Mouse (Mus musculus) hindbrain, embryonic 10.5 days (tissue): ENCODE data around the gene Tspan11. TPM values are rescaled to one million over a fixed set of nuclear protein-coding genes. Genes with fewer than 3 reads are reported as not detected.

ENCODE experiments used
- DNase-seq: peaks from one replicate; pipeline ENCODE4 v3.0.0-alpha.2; 2017; ENCODE audit warnings: low spot score
- H3K27ac ChIP-seq: fragments of 300-500 bp; sonication (generic); 2 replicates; pipeline ENCODE4 v1.5.1; 2016; ENCODE audit warnings: mild to moderate bottlenecking, moderate library complexity
- H3K27me3 ChIP-seq: fragments of 300-500 bp; sonication (generic); 2 replicates; pipeline ENCODE4 v1.6.1; 2016; ENCODE audit warnings: mild to moderate bottlenecking; ENCODE audit not compliant: poor library complexity, insufficient read depth, severe bottlenecking
- H3K36me3 ChIP-seq: fragments of 300-500 bp; sonication (generic); 2 replicates; pipeline ENCODE4 v1.6.1; 2016; ENCODE audit warnings: mild to moderate bottlenecking, moderate library complexity
- H3K4me1 ChIP-seq: fragments of 300-500 bp; sonication (generic); replicated peaks from 2 replicates; pipeline ENCODE4 v1.6.1; 2016; ENCODE audit warnings: mild to moderate bottlenecking
- H3K4me3 ChIP-seq: fragments of 300-500 bp; sonication (generic); 2 replicates; pipeline ENCODE4 v1.5.1; 2016; ENCODE audit warnings: mild to moderate bottlenecking, moderate library complexity
- H3K9me3 ChIP-seq: fragments of 300-500 bp; sonication (generic); 2 replicates; pipeline ENCODE4 v1.6.1; 2016; ENCODE audit warnings: mild to moderate bottlenecking, moderate library complexity
- WGBS: fragments of 180-500 bp; shearing (Covaris S2); methylation state at CpG from one replicate; pipeline ENCODE4 v1.1.7; 2016; 5-methylcytosine and 5-hydroxymethylcytosine counted together
- polyA plus RNA-seq: library from polyadenylated mRNA; unstranded; fragments of >200 nt; fragmentation: Nextera tagmentation; extraction: Ambion mirVana; gene quantifications from 2 replicates; pipeline ENCODE4 v1.2.1, GENCODE M21; 2016

Tspan11 gene
- polyA plus RNA-seq, 1 experiment from 2014 or later = 15.4 TPM

DNA sequence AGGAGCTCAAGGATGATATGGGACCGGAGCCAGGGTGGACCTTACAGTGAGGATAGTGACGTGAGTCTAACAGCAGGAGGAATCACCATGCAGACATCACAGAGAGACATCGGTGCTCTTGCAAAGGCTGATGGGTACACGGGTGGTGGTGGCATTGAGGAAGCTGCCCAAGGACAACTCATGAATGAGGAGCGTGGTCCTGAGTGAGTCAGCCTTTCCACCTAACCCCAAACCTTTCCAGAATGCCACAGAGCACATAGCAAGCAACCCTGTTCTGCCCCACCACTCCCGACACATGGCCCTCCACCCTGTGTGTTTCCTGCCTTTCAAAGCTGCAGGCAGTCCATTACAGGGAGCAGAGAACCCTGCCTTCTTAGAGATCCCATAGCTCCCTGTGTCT is 32.1 kb downstream of the Tspan11 start:
- no peak for DNase-seq
- peaks cover 8% of the 10 kb centered on the region; the same call in 1 of the 2 replicates for H3K9me3 ChIP-seq
- 91% methylated on average over 6 of the region's 6 CpGs for WGBS
- peaks cover 11% of the 10 kb centered on the region; the same call in 1 of the 2 replicates for H3K4me1 ChIP-seq
- no peak overlapping the region for H3K4me3 ChIP-seq
- peaks cover 13% of the 10 kb centered on the region for H3K36me3 ChIP-seq
- no peak overlapping the region for H3K27ac ChIP-seq
- H3K27me3 ChIP-seq = peaks cover 11% of the 10 kb centered on the region; the same call in 1 of the 2 replicates

GRCm38 (mm10) chr6:127920652-127921051 is 33.3 kb downstream of the Tspan11 start:
- DNase-seq = peak; percentile 81

DNA sequence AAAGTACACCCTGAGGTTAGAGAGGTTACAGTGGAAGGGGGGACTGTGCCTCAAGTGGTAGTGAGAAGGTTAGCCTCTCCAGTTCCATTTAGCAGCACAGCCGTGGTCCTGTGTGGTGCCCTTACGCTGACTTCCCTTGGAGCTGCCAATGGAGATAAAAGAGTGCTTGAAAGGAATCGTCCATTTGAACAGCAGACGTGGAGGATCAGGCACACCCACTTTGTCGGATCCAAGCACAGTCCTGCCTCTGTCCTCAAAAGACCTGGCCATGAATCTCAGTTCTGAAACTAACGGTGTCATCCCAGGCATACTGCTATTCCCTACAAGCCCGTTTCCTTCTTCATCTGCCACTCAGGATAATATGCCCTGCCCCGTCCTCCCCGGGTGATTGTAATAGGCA is 34.6 kb downstream of the Tspan11 start:
- H3K27me3 ChIP-seq = peaks cover 19% of the 10 kb centered on the region; the same call in 1 of the 2 replicates

More at GRCm38 (mm10) chr6:127920652-127921051, 33.3 kb downstream of the Tspan11 start:
- peaks cover 10% of the 10 kb centered on the region for H3K36me3 ChIP-seq
- H3K4me3 ChIP-seq = no peak overlapping the region
- no peak overlapping the region for H3K27ac ChIP-seq
- peaks cover 12% of the 10 kb centered on the region for H3K4me1 ChIP-seq
- peaks cover 8% of the 10 kb centered on the region; the same call in 1 of the 2 replicates for H3K9me3 ChIP-seq
- H3K27me3 ChIP-seq = peaks cover 19% of the 10 kb centered on the region; the same call in 1 of the 2 replicates
- 11% methylated on average over 8 of the region's 8 CpGs for WGBS

DNA sequence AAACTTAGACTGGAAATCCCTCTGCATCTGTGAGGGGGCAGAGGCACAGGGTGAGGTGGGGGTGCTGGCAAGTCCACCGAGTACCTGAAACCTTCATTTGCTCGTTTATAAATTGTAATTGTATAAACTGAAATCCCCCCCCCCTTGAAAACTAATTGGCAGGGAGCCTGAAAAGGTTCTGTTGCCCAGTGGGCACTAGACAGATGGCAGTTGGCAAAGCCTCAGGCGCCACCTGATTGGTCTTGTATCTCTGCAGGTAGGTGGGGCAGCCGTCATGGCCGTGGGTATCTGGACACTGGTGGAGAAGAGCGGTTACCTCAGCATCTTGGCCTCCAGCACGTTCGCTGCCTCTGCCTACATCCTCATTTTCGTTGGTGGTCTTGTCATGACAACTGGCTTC is 35.9 kb downstream of the Tspan11 start:
- no peak for DNase-seq
- H3K9me3 ChIP-seq = no peaks in the 10 kb centered on the region
- H3K27me3 ChIP-seq = peaks cover 22% of the 10 kb centered on the region; the same call in 1 of the 2 replicates
- H3K27ac ChIP-seq = no peak overlapping the region
- H3K4me3 ChIP-seq = no peak overlapping the region
- 88% methylated on average over 9 of the region's 9 CpGs for WGBS
- H3K36me3 ChIP-seq = no peaks in the 10 kb centered on the region
- peaks cover 12% of the 10 kb centered on the region for H3K4me1 ChIP-seq

More for the DNA sequence above, 34.6 kb downstream of the Tspan11 start:
- Histone ChIP-seq H3K9me3 (no peaks in the 10 kb centered on the region), H3K27ac (no peak overlapping the region), H3K4me3 (no peak overlapping the region), H3K4me1 (peaks cover 14% of the 10 kb centered on the region), H3K36me3 (no peaks in the 10 kb centered on the region)
- 67% methylated on average over 9 of the region's 9 CpGs for WGBS
- DNase-seq = no peak

DNA sequence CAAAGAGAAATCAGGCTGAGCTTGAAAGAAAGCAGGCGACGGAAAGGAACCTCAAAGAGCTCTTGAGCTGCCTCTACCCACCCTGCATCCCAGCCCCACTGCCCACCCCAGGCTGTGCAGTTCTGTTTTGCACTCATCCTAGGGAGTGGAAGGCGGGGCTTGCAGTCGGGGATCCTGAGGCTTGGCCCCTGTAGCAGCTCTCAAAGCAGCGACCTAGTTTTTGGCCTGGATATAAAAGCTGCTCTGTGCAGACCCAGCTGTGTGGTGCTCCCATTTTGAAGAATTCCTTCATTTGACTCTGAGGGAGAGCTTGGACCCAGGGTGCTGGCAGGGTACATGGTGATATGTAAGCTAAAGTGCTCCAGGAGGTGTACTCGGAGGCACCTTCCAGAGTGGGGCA is 37.4 kb downstream of the Tspan11 start:
- Histone ChIP-seq H3K4me3 (no peak overlapping the region), H3K9me3 (no peaks in the 10 kb centered on the region), H3K4me1 (peaks cover 16% of the 10 kb centered on the region), H3K36me3 (no peaks in the 10 kb centered on the region), H3K27me3 (peaks cover 22% of the 10 kb centered on the region; the same call in 1 of the 2 replicates), H3K27ac (no peak overlapping the region)
- DNase-seq = no peak
- 78% methylated on average over 6 of the region's 6 CpGs for WGBS

- Histone ChIP-seq H3K4me1 (peaks cover 11% of the 10 kb centered on the region), H3K27ac (peak overlapping the region; percentile 46; the same call in 1 of the 2 replicates), H3K4me3 (no peak overlapping the region), H3K9me3 (no peaks in the 10 kb centered on the region), H3K36me3 (no peaks in the 10 kb centered on the region), H3K27me3 (peaks cover 22% of the 10 kb centered on the region; the same call in 1 of the 2 replicates)
- no peak for DNase-seq
- 59% methylated on average over 9 of the region's 9 CpGs for WGBS
Measured at GRCm38 (mm10) chr6:127925915-127926314, 38.5 kb downstream of the Tspan11 start.

DNA sequence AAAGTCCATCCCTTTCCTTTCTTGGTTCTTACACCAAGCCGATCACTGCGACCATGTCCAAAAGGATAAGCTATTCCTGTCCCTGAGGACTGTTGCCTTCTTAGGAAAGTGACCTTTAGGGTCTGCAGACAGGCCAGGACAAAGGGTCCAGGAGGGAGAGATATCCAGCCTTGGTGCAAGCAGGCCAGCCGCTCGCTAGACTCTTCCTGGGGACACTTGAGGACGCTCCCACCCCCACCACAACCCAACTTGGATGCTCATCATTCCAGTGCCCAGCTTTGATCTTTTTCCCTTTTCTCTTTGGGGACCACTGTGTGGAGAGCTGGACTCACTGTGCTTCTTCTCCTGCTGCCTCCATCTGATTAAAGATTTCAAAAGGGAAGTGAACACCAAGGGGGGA is 41.3 kb downstream of the Tspan11 start:
- Histone ChIP-seq H3K36me3 (no peaks in the 10 kb centered on the region), H3K9me3 (no peaks in the 10 kb centered on the region), H3K4me3 (no peak overlapping the region), H3K27ac (no peak overlapping the region), H3K27me3 (peaks cover 11% of the 10 kb centered on the region; the same call in 1 of the 2 replicates), H3K4me1 (peaks cover 20% of the 10 kb centered on the region)
- WGBS = 76% methylated on average over 5 of the region's 5 CpGs
- no peak for DNase-seq

- Histone ChIP-seq H3K9me3 (no peaks in the 10 kb centered on the region), H3K4me1 (peaks cover 20% of the 10 kb centered on the region), H3K27me3 (no peaks in the 10 kb centered on the region), H3K27ac (no peak overlapping the region), H3K4me3 (no peak overlapping the region), H3K36me3 (peaks cover 3% of the 10 kb centered on the region; the same call in 1 of the 2 replicates)
- WGBS = 63% methylated on average over 5 of the region's 5 CpGs
- DNase-seq = peak; percentile 35
Measured at GRCm38 (mm10) chr6:127932697-127933096, 45.3 kb downstream of the Tspan11 start.

- no peak for DNase-seq
- peaks cover 3% of the 10 kb centered on the region; the same call in 1 of the 2 replicates for H3K36me3 ChIP-seq
- H3K27me3 ChIP-seq = no peaks in the 10 kb centered on the region
- no peak overlapping the region for H3K4me3 ChIP-seq
- H3K27ac ChIP-seq = no peak overlapping the region
- peaks cover 16% of the 10 kb centered on the region for H3K4me1 ChIP-seq
- no peaks in the 10 kb centered on the region for H3K9me3 ChIP-seq
- 91% methylated on average over 5 of the region's 5 CpGs for WGBS
Measured at GRCm38 (mm10) chr6:127933841-127934240, 46.5 kb downstream of the Tspan11 start.

- no peak for DNase-seq
- Histone ChIP-seq H3K4me1 (peaks cover 16% of the 10 kb centered on the region), H3K27me3 (no peaks in the 10 kb centered on the region), H3K9me3 (no peaks in the 10 kb centered on the region), H3K36me3 (peaks cover 3% of the 10 kb centered on the region; the same call in 1 of the 2 replicates), H3K4me3 (no peak overlapping the region), H3K27ac (no peak overlapping the region)
- WGBS = 75% methylated on average over 3 of the region's 3 CpGs
Measured at GRCm38 (mm10) chr6:127935105-127935504, 47.7 kb downstream of the Tspan11 start.

DNA sequence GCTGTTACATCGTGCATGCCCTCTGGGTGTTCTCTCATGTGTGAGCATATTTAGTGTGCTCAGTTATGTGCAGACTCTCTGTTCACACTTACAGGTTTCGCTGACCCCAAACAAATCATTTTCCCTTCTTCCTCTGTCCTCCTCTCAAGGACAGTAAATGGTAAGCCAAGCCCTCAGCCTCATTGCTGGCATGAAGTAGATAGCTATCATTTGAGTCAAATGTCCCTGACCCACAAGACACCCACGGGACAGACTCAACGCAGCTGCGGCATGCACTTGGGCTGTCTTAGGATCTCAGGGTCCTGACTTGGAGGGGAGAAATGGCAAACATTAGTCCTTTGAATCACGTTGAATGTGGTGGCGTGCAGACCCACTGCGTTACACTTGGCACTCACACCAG is 55.0 kb downstream of the Tspan11 start:
- H3K4me3 ChIP-seq = no peak overlapping the region
- H3K36me3 ChIP-seq = no peaks in the 10 kb centered on the region
- DNase-seq = no peak
- WGBS = 90% methylated on average over 8 of the region's 8 CpGs
- H3K4me1 ChIP-seq = peaks cover 3% of the 10 kb centered on the region; the same call in 1 of the 2 replicates
- no peak overlapping the region for H3K27ac ChIP-seq
- no peaks in the 10 kb centered on the region for H3K27me3 ChIP-seq
- no peaks in the 10 kb centered on the region for H3K9me3 ChIP-seq

GRCm38 (mm10) chr6:127945725-127946124 is 58.3 kb downstream of the Tspan11 start:
- Histone ChIP-seq H3K27ac (no peak overlapping the region), H3K9me3 (no peaks in the 10 kb centered on the region), H3K27me3 (no peaks in the 10 kb centered on the region), H3K36me3 (no peaks in the 10 kb centered on the region), H3K4me1 (peaks cover 5% of the 10 kb centered on the region; the same call in 1 of the 2 replicates), H3K4me3 (no peak overlapping the region)
- peak; percentile 81 for DNase-seq
- 59% methylated on average over 9 of the region's 9 CpGs for WGBS

GRCm38 (mm10) chr6:127948656-127949055 is 61.3 kb downstream of the Tspan11 start:
- no peaks in the 10 kb centered on the region for H3K27me3 ChIP-seq
- no peaks in the 10 kb centered on the region for H3K36me3 ChIP-seq
- peaks cover 5% of the 10 kb centered on the region; the same call in 1 of the 2 replicates for H3K4me1 ChIP-seq
- no peaks in the 10 kb centered on the region for H3K9me3 ChIP-seq
- DNase-seq = no peak
- H3K27ac ChIP-seq = no peak overlapping the region
- H3K4me3 ChIP-seq = no peak overlapping the region
- 90% methylated on average over 9 of the region's 9 CpGs for WGBS
